ENCODE assay signal across 11 mouse cellular contexts in genomic region chr2:135811453-135812101, GRCm38 (mm10).
DNase-seq lines count a peak whose midpoint lies in the region; ATAC-seq and TF ChIP-seq lines count a peak whose summit lies in the region.
"Had no signal": no experiment of that assay in that cellular context is flagged by ENCODE, and none has a peak within 500 bp of the region (broad histone marks: within the 10 kb centered on the region; RNA-seq: fewer than 3 reads in every experiment).

No protein-coding gene starts in this region.

- no peaks in the 10 kb centered on the region for H3K36me3 ChIP-seq in stomach, postnatal 0 days (ENCODE audit: control insufficient read depth, insufficient read depth, low read length)
- no peaks in the 10 kb centered on the region for H3K36me3 ChIP-seq in forebrain, embryonic 11.5 days (ENCODE audit: control insufficient read depth, insufficient read depth, low read length)
- H3K36me3 ChIP-seq: heart, embryonic 12.5 days had no signal

- H3K9ac ChIP-seq in stomach, postnatal 0 days (ENCODE audit: low read length) = no peak overlapping the region
- H3K9ac ChIP-seq in forebrain, embryonic 11.5 days (ENCODE audit: low read length) = no peak overlapping the region
- H3K9ac ChIP-seq: heart, embryonic 12.5 days; lung, embryonic 14.5 days had no signal

- TF ChIP-seq EP300 in stomach, postnatal 0 days (optimal IDR thresholded peaks at IDR 0.05) = no peak

- peak; percentile 90 for DNase-seq in heart, adult 11 months
- no peak for DNase-seq in heart, postnatal 36 days
- DNase-seq in kidney, adult 11 months = peak; percentile 27
- peak; percentile 60 for DNase-seq in kidney, postnatal 14 days
- no peak for DNase-seq in stomach, postnatal 0 days (ENCODE audit: low spot score)
- no peak for DNase-seq in forebrain, embryonic 11.5 days (ENCODE audit: low spot score)
- DNase-seq in urinary bladder, postnatal 36 days (ENCODE audit: low spot score in 2 of 2) = no peak
- DNase-seq: thymus, postnatal 36 days had no signal

- WGBS in stomach, postnatal 0 days = 53% methylated on average over 5 of the region's 5 CpGs
- WGBS in forebrain, embryonic 11.5 days = 84% methylated on average over 5 of the region's 5 CpGs

- H3K27ac ChIP-seq in stomach, postnatal 0 days (replicated peaks) = peak overlapping the region; percentile 45; the same call in 1 of the 2 replicates
- no peak overlapping the region for H3K27ac ChIP-seq in forebrain, embryonic 11.5 days (ENCODE audit: low read depth, low read length)

- no peaks in the 10 kb centered on the region for H3K27me3 ChIP-seq in stomach, postnatal 0 days (ENCODE audit: control insufficient read depth, insufficient read depth, low read length)
- H3K27me3 ChIP-seq in forebrain, embryonic 11.5 days (ENCODE audit: control insufficient read depth, insufficient read depth, low read length) = no peaks in the 10 kb centered on the region
- H3K27me3 ChIP-seq: heart, embryonic 12.5 days had no signal

- no peak overlapping the region for H3K4me3 ChIP-seq in stomach, postnatal 0 days (ENCODE audit: low read depth, low read length)
- no peak overlapping the region for H3K4me3 ChIP-seq in forebrain, embryonic 11.5 days (ENCODE audit: low read depth, low read length)
- H3K4me3 ChIP-seq: erythroblast, embryonic 14.5 days; heart, embryonic 12.5 days had no signal

- H3K9me3 ChIP-seq in stomach, postnatal 0 days (ENCODE audit: control insufficient read depth, low read length) = no peaks in the 10 kb centered on the region
- H3K9me3 ChIP-seq in forebrain, embryonic 11.5 days (ENCODE audit: control insufficient read depth, low read length) = no peaks in the 10 kb centered on the region
- H3K9me3 ChIP-seq: heart, embryonic 12.5 days had no signal

- H3K4me2 ChIP-seq in stomach, postnatal 0 days (replicated peaks; ENCODE audit: low read depth) = no peak overlapping the region
- H3K4me2 ChIP-seq in forebrain, embryonic 11.5 days (ENCODE audit: low read depth, low read length, severe bottlenecking) = no peak overlapping the region
- H3K4me2 ChIP-seq: heart, embryonic 12.5 days; lung, embryonic 14.5 days had no signal

- no peaks in the 10 kb centered on the region for H3K4me1 ChIP-seq in stomach, postnatal 0 days (replicated peaks; ENCODE audit: control insufficient read depth, insufficient read depth)
- no peaks in the 10 kb centered on the region for H3K4me1 ChIP-seq in forebrain, embryonic 11.5 days (replicated peaks; ENCODE audit: control insufficient read depth, insufficient read depth, low read length)

- intact Hi-C loops in heart, postnatal 36 days (cut with DNase I) = no loop called here

- TF ChIP-seq CTCF in stomach, postnatal 0 days (IDR thresholded peaks at IDR 0.05; ENCODE audit: low read depth) = no peak

- no peak for ATAC-seq in stomach, postnatal 0 days (ENCODE audit: low FRiP score, low TSS enrichment)
- ATAC-seq in forebrain, embryonic 11.5 days (replicated peaks; ENCODE audit: low FRiP score) = no peak

Comparison
In these comparisons a context has a peak if more than half of its experiments do, and no peak if none do; other contexts are left out.
1. DNase-seq: peak in heart, adult 11 months (single experiment), kidney, adult 11 months (single experiment) and kidney, postnatal 14 days (single experiment); none in heart, postnatal 36 days (0 of 2), stomach, postnatal 0 days (single experiment), forebrain, embryonic 11.5 days (single experiment) and urinary bladder, postnatal 36 days (0 of 2).